Mouse (Mus musculus) thymus, postnatal 4 days (tissue): ENCODE measurements around the gene 1700013H16Rik.
"Not testable (repeated sequence)": the region's sequence is repeated elsewhere in the genome, so short reads cannot be mapped to it uniquely, and the experiment has no call there.

Source experiments
- DNase-seq: peaks from one replicate; pipeline ENCODE4 v3.0.0; 2021

Gene 1700013H16Rik

DNA sequence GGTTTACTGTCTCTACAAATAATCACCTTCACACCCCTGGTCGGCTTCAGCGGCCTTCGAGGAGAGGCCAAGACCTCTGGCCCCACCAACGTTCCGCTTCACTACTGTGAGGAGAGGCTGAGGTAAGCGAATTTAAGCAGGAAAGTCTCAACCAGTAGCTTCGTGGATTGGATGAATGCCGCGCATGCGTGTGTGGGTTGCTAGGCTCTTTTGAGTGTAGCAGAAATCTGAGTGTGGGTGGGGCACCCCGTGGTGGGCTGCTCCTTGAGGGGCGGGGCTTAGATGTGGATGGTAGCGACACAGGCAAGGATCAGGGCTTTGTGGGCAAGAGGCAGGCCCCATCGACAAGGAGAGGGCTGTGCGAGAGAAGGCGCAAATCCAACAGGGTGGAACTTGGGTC, at the start of gene 1700013H16Rik:
Gene 1700013H16Rik, minus strand, starts transcription at position 96 of the 400 bp plus-strand sequence.
- no peak for DNase-seq

DNA sequence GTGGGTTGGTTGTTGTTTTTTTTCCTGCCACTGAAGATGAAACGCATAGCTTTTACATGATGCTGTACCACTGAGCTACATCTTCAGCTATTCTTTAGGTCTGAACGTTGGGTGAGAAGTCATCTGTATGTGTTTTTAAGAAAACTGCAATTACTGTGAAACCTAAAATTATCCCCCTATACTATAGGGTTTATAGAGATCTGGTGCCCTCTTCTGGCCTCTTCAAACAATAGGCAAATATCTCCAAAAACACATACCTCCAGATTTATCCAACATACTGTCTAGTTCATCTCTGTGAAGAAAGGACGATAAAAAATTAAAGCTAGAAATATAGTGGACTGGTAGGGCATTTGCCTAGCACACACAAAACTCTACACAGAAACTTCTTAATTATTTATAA, 41.4 kb upstream of the 1700013H16Rik start:
- no peak for DNase-seq

DNA sequence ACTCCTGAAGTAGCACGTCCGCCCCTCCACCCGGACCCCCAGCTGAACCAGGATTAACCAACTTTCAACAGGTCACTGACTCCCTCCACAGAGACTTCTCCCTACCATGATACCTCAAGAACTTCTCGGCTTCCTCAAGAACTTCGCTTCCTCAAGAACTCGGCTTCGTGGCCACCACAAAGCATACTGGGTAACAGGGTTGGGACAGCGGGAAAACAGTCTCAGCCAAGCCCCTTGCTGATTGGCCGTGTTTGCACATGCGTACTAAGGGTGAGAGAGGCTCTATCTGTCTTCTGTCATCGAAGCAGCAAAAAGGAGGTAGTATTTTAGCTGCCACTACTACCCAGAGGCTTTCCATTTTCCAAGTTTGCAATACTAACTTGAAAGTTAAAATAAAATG, 39.9 kb upstream of the 1700013H16Rik start, which contains the start of gene Xlr:
Gene Xlr, minus strand, starts transcription at position 188 of the 400 bp plus-strand sequence.
- DNase-seq: not testable (repeated sequence)

DNA sequence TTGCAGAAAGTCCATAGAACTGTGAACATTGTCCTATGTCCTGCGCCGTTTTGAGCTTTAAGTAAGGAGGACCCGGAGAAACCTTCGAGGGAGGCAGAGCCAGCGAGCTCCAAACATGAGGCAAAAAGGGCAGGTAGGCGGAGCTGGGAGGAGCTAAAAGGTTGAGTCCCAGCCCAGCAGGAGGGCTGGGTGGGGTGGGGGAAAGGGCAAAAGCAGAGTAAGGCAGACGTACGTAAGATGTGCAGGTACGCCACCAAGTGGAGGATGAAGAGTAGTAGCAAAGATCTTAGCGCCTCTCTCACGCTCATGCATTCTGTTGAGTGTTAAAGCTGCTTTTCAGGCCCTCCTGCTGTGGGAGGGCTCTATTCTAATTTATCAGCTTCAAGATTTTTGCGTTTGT, 18.6 kb upstream of the 1700013H16Rik start, which contains the start of gene Zfp36l3:
Gene Zfp36l3, minus strand, starts transcription at position 119 of the 400 bp plus-strand sequence.
- DNase-seq: no peak

DNA sequence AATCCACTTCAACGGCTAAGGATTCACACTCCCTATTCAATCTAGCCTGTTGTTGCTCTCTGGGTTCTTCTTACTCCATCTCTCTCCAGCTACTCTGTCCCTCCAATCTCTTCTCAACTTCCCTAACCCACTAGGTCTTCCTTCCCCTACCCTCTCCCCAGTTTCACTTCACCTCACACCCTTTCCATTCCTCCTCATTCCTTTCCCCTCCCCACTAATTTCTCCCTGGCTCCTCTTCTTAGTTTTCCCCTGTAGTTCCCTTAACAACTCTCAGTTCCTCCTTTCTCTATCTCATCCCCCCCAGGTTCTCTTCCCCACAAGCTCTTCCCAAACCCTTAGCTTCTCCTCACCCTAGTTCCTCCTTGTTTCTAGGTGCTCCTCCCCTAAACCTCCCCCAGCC, 4.8 kb downstream of the 1700013H16Rik start:
- no peak for DNase-seq

DNA sequence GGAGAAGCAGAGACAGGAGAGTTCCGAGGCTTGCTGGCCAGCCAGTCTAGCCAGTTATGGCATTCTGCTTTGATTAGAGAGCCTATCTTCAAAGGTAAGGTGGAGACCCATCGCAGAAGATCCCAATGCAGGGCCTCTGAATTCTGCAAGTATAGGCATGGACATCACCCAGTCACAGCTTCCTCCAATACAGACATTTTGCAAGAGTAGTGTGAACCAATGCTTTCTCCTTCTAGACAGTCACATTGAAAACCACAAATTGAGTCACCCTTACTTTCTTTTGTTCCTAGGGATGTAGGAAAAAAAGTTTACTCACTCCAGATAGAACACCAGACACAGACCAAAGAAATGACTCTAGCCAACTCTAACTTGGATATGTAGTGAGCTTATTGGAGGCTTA, 28.7 kb downstream of the 1700013H16Rik start:
- no peak for DNase-seq

DNA sequence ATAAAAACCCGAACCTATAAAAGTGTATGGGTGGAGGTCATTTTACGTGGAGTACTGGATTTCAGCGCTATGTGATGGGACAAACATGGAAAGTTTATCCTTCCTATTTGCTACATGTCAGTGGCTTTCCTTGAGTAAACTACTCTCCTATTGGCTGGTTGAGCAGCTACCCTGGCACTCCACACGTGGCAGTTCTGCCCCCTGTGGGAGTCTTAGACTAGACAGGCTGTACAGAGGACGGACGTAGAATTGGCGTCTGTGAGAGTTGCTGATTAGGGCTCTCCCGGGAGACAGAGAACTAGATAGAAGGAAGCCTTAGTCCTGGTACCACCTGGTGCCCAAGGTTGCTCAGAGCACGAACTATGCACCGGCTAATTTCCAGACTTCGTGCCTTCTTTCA, 33.0 kb downstream of the 1700013H16Rik start, which contains the start of gene 4930502E18Rik:
Gene 4930502E18Rik, plus strand, starts transcription at position 231 of the 400 bp plus-strand sequence.
- DNase-seq: no peak

DNA sequence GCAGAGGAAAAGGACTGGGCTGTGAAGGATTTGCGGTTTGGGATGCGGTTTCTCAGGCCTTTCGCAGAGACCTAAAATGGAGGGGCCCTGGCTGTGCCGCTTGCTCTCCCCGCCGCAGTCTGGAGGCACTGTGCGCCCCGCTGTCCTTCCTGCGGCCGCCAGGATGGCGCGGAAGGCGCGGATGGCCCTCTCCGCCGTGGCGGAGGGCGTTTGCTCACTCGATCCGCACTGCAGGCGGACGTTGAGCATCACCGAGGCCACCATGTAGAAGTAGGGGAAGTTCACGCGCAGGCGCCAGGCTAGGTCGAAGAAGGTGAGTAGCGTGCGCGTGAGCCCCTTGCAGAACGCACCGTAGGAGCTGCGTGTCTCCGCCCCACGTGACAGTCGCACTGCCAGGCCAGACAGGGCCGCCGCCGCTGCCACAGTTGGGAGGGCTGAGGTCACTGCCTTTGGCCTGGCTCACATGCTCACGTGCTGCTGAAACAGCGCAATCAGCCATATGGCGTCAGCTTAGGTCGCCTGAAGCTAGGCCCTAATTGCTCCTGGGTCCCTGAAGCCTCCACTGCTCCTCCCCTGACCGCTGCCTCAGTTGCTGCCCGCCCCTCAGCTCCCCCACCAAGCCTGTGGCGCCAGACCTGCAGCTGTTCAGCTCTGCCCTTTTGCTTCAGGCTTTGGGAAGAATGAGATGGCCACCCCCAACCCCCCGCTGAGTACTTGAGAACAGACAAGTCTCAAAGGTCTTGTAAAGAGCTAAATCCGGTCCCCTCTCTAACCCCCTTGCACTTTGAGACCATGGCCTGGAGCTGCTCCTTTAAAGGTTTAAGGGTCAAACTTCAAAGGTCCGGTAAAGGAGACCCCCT, 41.1 kb downstream of the 1700013H16Rik start:
- DNase-seq: no peak

- DNase-seq: no peak
These were observed 41.7 kb downstream of the 1700013H16Rik start for GRCm38 (mm10) chrX:53715942-53716322.

DNA sequence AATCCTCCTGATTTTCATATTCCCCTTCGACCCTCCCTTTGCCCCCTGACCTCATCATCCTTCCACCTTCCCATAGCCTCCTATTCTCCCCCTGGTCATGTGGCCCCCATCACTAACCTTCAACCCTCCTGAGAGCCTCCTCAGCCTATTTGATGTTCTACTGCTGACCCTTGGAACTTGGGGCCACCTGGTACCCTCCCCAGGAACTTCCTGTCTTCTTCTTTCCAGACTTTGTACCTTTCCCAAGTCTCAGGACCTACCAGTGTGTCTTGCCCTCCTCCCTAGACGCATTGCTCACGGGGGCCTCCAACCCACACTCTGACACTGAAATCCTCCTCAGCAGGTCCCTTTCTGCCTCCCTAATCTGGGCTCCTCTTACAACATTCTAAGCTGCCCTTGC, 55.0 kb downstream of the 1700013H16Rik start:
- DNase-seq: no peak

DNA sequence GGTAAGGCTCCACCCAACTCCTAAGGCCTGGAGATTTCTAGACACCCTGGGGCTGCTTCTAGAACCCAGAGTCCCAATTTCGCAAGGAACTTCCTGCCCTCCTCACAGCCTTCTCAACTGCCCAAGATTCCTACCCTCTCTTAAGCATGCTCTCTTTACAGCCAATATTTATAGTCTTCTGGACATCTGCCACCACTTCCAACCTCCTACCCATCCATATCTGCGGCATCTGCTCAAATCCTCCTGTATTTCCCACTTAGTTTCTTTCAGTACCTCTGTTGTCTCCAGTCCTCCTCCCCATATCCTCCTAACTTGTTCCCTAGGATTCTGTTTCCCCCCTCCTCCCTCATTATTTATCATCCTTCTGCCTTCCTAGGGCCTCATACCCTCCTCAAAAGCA, 58.4 kb downstream of the 1700013H16Rik start:
- no peak for DNase-seq

DNA sequence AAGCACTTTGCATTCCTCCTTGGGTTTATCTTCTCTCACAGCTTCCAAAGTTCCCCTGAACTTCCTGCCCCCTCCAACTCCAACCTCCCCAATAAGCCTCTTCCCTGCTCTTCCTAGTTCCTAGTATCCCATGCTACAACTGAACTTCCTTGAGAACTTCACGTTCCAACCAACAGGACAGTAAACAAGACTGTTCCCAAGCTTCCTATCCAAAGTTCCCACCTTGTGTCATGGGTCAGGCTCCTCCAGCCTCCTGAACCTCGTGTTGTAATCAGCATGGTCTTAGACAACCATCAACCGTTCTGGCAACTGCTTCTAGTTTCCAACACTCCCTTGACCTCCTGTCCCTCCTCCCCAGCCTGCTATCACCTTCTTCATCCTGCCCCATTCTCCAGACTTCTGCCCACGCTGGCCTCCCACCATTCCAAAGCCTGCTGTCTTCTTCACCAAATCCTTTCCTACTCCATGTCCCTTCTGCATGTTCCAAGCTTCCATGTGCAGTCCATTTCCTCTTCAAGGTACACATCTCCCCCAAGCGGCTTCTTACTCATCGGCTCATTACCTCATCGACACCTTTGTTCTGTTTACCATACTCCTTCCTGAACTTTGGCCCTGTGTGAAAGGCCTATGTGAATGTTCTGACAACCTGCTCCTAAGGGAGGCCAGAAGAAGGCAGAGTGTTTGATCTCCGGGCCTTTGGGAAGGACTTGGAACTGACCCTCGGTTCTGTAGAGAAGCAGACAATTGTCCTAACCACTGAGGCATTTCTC, 63.4 kb downstream of the 1700013H16Rik start:
- no peak for DNase-seq

DNA sequence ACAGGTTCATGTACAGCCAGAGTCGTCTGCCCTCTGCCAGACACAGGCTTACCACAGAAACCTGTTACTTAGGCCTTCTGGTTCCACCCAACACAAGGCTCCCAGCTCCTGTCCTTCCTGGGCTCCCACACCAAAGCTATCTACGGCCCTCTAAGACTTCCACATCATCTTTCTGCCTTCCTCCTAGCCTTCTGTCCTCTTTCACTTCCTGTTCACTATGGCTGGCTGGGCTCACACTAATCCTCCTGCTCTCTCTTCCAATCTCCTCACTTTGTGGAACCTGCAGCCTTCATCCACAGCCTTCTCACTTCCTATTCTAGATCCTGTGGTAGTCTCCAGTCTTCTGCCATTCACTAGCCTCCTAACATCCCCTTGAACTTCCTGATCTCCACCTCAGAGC, 64.5 kb downstream of the 1700013H16Rik start:
- no peak for DNase-seq
